Mouse (Mus musculus) lung, postnatal 0 days (tissue): ENCODE measurements around the gene Gm33543. TPM values are rescaled to one million over a fixed set of nuclear protein-coding genes. Genes with fewer than 3 reads are reported as not detected.
A peak's percentile ranks its signal among the peaks of the same experiment; 100 is the strongest.

Experiments
- ATAC-seq: fragments of 200-750 bp; cut with Nextera tagmentation; 2 replicates; pipeline ENCODE4 v1.8.0; 2017; ENCODE audit warnings: moderate library complexity
- DNase-seq: peaks from one replicate; pipeline ENCODE4 v3.0.0-alpha.2; 2016; ENCODE audit warnings: low spot score
- H3K27ac ChIP-seq: fragments of 300-500 bp; sonication (generic); 2 replicates; pipeline ENCODE4 v1.5.1; 2014; ENCODE audit warnings: antibody characterized with exemption, mild to moderate bottlenecking, low read length, mixed read lengths
- H3K27me3 ChIP-seq: fragments of 300-500 bp; sonication (generic); replicated peaks from 2 replicates; pipeline ENCODE4 v1.6.1; 2014; ENCODE audit warnings: low read length, mixed read lengths; ENCODE audit not compliant: insufficient read depth
- H3K36me3 ChIP-seq: fragments of 300-500 bp; sonication (generic); 2 replicates; pipeline ENCODE4 v1.6.1; 2014; ENCODE audit warnings: low read length, mixed read lengths; ENCODE audit not compliant: insufficient read depth
- H3K4me1 ChIP-seq: fragments of 300-500 bp; sonication (generic); 2 replicates; pipeline ENCODE4 v1.6.1; 2014; ENCODE audit warnings: antibody characterized with exemption, low read depth, low read length, mixed read lengths; ENCODE audit not compliant: insufficient read depth
- H3K4me2 ChIP-seq: fragments of 300-500 bp; sonication (generic); replicated peaks from 2 replicates; pipeline ENCODE4 v1.6.1; 2014; ENCODE audit warnings: low read depth, mild to moderate bottlenecking, low read length, moderate library complexity, mixed read lengths
- H3K4me3 ChIP-seq: fragments of 300-500 bp; sonication (generic); 2 replicates; pipeline ENCODE4 v1.5.1; 2014; ENCODE audit warnings: low read depth, low read length
- H3K9ac ChIP-seq: fragments of 300-500 bp; sonication (generic); replicated peaks from 2 replicates; pipeline ENCODE4 v1.6.1; 2014; ENCODE audit warnings: low read depth, mild to moderate bottlenecking
- H3K9me3 ChIP-seq: fragments of 300-500 bp; sonication (generic); 2 replicates; pipeline ENCODE4 v1.6.1; 2016; ENCODE audit warnings: low read length, mixed read lengths
- CTCF ChIP-seq: IDR thresholded peaks from 2 replicates; pipeline ENCODE4 v1.5.1; 2016; ENCODE audit warnings: antibody characterized with exemption, mild to moderate bottlenecking
- EP300 ChIP-seq: IDR thresholded peaks from 2 replicates; pipeline ENCODE4 v1.6.1; 2016; ENCODE audit warnings: antibody characterized with exemption, mild to moderate bottlenecking, control low read depth
- WGBS: fragments of 180-500 bp; shearing (Covaris S2); extraction: QIAGEN DNeasy Blood & Tissue Kit; methylation state at CpG from one replicate; pipeline ENCODE4 v1.1.7; 2014; 5-methylcytosine and 5-hydroxymethylcytosine counted together
- polyA plus RNA-seq: library from polyadenylated mRNA; unstranded; fragments of >200 nt; fragmentation: Nextera tagmentation; extraction: Ambion mirVana; gene quantifications from 2 replicates; pipeline ENCODE4 v1.2.1, GENCODE M21; 2015

Gm33543 gene
- polyA plus RNA-seq, 1 experiment from 2014 or later: not detected

GRCm38 (mm10) chr10:95787176-95787575, 55.6 kb downstream of the Gm33543 start:
- ATAC-seq: no peak
- Histone ChIP-seq H3K9ac (no peak overlapping the region), H3K4me3 (no peak overlapping the region), H3K4me2 (no peak overlapping the region), H3K27ac (no peak overlapping the region), H3K9me3 (no peaks in the 10 kb centered on the region), H3K27me3 (no peaks in the 10 kb centered on the region), H3K36me3 (no peaks in the 10 kb centered on the region), H3K4me1 (no peaks in the 10 kb centered on the region)
- DNase-seq: no peak
- TF ChIP-seq CTCF (no peak), EP300 (no peak)
- 89% methylated on average over 2 of the region's 2 CpGs for WGBS

GRCm38 (mm10) chr10:95784837-95785236, 57.9 kb downstream of the Gm33543 start:
- no peak for DNase-seq
- H3K27me3 ChIP-seq: no peaks in the 10 kb centered on the region
- H3K9ac ChIP-seq: no peak overlapping the region
- no peak for ATAC-seq
- no peak overlapping the region for H3K4me3 ChIP-seq
- H3K27ac ChIP-seq: no peak overlapping the region
- no peak overlapping the region for H3K4me2 ChIP-seq
- no peaks in the 10 kb centered on the region for H3K9me3 ChIP-seq
- TF ChIP-seq EP300: no peak
- TF ChIP-seq CTCF: no peak
- 22% methylated on average over 7 of the region's 7 CpGs for WGBS
- H3K4me1 ChIP-seq: 0 out of 2 replicates have a peak, but pooled peaks cover 3% of the 10 kb centered on the region
- no peaks in the 10 kb centered on the region for H3K36me3 ChIP-seq

GRCm38 (mm10) chr10:95780881-95781600, 61.7 kb downstream of the Gm33543 start:
- Histone ChIP-seq H3K4me2 (no peak overlapping the region), H3K36me3 (no peaks in the 10 kb centered on the region), H3K27me3 (no peaks in the 10 kb centered on the region), H3K4me3 (no peak overlapping the region), H3K27ac (no peak overlapping the region), H3K9ac (no peak overlapping the region), H3K4me1 (0 out of 2 replicates have a peak, but pooled peaks cover 5% of the 10 kb centered on the region), H3K9me3 (no peaks in the 10 kb centered on the region)
- TF ChIP-seq CTCF (no peak), EP300 (no peak)
- 70% methylated on average over 8 of the region's 8 CpGs for WGBS
- DNase-seq (no peak), ATAC-seq (no peak)

GRCm38 (mm10) chr10:95779801-95780385, 62.8 kb downstream of the Gm33543 start:
- Histone ChIP-seq H3K4me1 (0 out of 2 replicates have a peak, but pooled peaks cover 5% of the 10 kb centered on the region), H3K4me2 (peak overlapping the region; percentile 27; the same call in 1 of the 2 replicates), H3K36me3 (no peaks in the 10 kb centered on the region), H3K9ac (no peak overlapping the region), H3K27me3 (no peaks in the 10 kb centered on the region), H3K4me3 (peak overlapping the region; percentile 12), H3K27ac (peak overlapping the region; percentile 51), H3K9me3 (no peaks in the 10 kb centered on the region)
- 38% methylated on average over 13 of the region's 13 CpGs for WGBS
- ATAC-seq: peak; percentile 66
- TF ChIP-seq EP300: 0 out of 2 replicates have a peak, but pooled peaks have one; percentile 46
- peak; percentile 65 for TF ChIP-seq CTCF
- DNase-seq: peak; percentile 68

DNA sequence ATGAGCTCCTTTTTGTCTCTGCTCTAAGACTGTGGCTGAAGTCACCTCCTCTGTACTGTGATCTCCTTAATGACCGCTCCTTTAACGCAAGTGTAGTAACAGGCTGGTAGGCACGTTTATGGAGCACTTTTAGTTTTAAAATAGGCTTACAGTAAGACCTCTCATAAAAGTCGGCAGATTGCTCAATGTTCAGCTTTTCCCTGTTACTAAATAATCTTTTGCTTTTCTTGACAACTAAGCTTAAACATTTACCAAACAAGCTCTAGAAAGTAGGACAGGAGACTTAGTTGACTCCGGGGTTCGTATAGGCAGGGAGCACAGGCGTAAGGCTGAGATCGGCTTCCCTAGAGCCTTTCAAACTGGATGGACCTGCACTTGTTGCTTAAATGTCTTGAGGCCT, 64.1 kb downstream of the Gm33543 start:
- DNase-seq: peak; percentile 70
- TF ChIP-seq EP300 (peak; percentile 63), CTCF (no peak)

DNA sequence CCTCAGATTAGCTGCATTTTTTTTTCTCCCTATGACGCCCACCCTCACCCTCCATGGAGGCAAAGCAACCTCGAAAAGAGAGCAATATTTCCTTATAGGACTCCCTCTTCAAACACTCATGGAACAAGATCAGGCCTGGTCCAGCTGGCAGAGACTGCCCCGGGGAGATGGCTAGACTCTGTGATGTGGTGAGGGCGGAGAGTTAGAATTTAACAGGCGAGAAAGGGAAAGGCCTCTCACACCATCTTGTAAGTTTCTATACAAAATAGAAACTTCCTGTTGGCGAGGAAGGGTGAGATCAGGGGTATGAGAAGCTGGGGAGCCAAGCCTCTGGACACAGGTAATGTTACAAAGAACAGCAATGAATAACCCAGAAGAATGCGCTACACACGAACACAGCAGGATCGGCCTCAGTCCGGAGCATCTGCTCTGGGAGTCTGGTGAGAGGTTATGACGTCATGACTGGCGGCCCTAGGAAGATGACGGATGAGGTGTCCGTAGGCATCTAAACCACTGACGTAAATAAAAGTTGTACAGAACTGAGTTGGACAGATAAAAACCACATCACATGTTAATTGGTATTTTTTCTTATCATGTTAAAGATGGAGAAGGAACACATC, 64.9 kb downstream of the Gm33543 start:
- H3K4me3 ChIP-seq: no peak overlapping the region
- H3K27ac ChIP-seq: peak overlapping the region; percentile 27; the same call in 1 of the 2 replicates
- WGBS: 65% methylated on average over 15 of the region's 15 CpGs
- DNase-seq (no peak), ATAC-seq (no peak)
- no peak overlapping the region for H3K9ac ChIP-seq
- H3K27me3 ChIP-seq: no peaks in the 10 kb centered on the region
- no peak overlapping the region for H3K4me2 ChIP-seq
- H3K36me3 ChIP-seq: no peaks in the 10 kb centered on the region
- TF ChIP-seq CTCF: no peak
- TF ChIP-seq EP300: no peak
- H3K4me1 ChIP-seq: 0 out of 2 replicates have a peak, but pooled peaks cover 5% of the 10 kb centered on the region
- H3K9me3 ChIP-seq: no peaks in the 10 kb centered on the region

More for the DNA sequence above, 64.1 kb downstream of the Gm33543 start:
- Histone ChIP-seq H3K9ac (no peak overlapping the region), H3K27ac (peak overlapping the region; percentile 51; the same call in 1 of the 2 replicates), H3K4me1 (0 out of 2 replicates have a peak, but pooled peaks cover 5% of the 10 kb centered on the region), H3K4me2 (no peak overlapping the region), H3K36me3 (no peaks in the 10 kb centered on the region), H3K4me3 (no peak overlapping the region), H3K9me3 (no peaks in the 10 kb centered on the region), H3K27me3 (no peaks in the 10 kb centered on the region)
- ATAC-seq: peak; percentile 43
- WGBS: 58% methylated on average over 8 of the region's 8 CpGs
